Mouse (Mus musculus) lung, embryonic 16.5 days (tissue): ENCODE measurements around the gene Cdc25b. TPM values are rescaled to one million over a fixed set of nuclear protein-coding genes. Genes with fewer than 3 reads are reported as not detected.

ENCODE experiments used
- ATAC-seq: fragments of 200-750 bp; cut with Nextera tagmentation; 2 replicates; pipeline ENCODE4 v1.8.0; 2017; ENCODE audit warnings: low read depth, mild to moderate bottlenecking, moderate library complexity
- H3K27ac ChIP-seq: fragments of 300-500 bp; sonication (generic); 2 replicates; pipeline ENCODE4 v1.5.1; 2014; ENCODE audit warnings: mild to moderate bottlenecking, control low read depth, low read length
- H3K27me3 ChIP-seq: fragments of 300-500 bp; sonication (generic); 2 replicates; pipeline ENCODE4 v1.6.1; 2014; ENCODE audit warnings: low read depth, low read length, mixed read lengths; ENCODE audit not compliant: control insufficient read depth, insufficient read depth
- H3K36me3 ChIP-seq: fragments of 300-500 bp; sonication (generic); 2 replicates; pipeline ENCODE4 v1.6.1; 2014; ENCODE audit warnings: low read length; ENCODE audit not compliant: control insufficient read depth, insufficient read depth
- H3K4me1 ChIP-seq: fragments of 300-500 bp; sonication (generic); replicated peaks from 2 replicates; pipeline ENCODE4 v1.6.1; 2014; ENCODE audit warnings: low read length, mixed read lengths; ENCODE audit not compliant: control insufficient read depth, insufficient read depth
- H3K4me2 ChIP-seq: fragments of 300-500 bp; sonication (generic); 2 replicates; pipeline ENCODE4 v1.6.1; 2014; ENCODE audit warnings: low read depth, low read length, control low read depth
- H3K4me3 ChIP-seq: fragments of 300-500 bp; sonication (generic); 2 replicates; pipeline ENCODE4 v1.5.1; 2014; ENCODE audit warnings: mild to moderate bottlenecking, low read length, control low read depth
- H3K9ac ChIP-seq: fragments of 300-500 bp; sonication (generic); 2 replicates; pipeline ENCODE4 v1.6.1; 2014; ENCODE audit warnings: low read length, control low read depth
- H3K9me3 ChIP-seq: fragments of 300-500 bp; sonication (generic); 2 replicates; pipeline ENCODE4 v1.6.1; 2016; ENCODE audit warnings: low read length; ENCODE audit not compliant: control insufficient read depth
- WGBS: fragments of 180-500 bp; shearing (Covaris S2); extraction: QIAGEN DNeasy Blood & Tissue Kit; methylation state at CpG from one replicate; pipeline ENCODE4 v1.1.7; 2014; 5-methylcytosine and 5-hydroxymethylcytosine counted together
- polyA plus RNA-seq: library from polyadenylated mRNA; unstranded; fragments of >200 nt; fragmentation: Nextera tagmentation; extraction: Ambion mirVana; gene quantifications from 2 replicates; pipeline ENCODE4 v1.2.1, GENCODE M21; 2015

Cdc25b gene
- polyA plus RNA-seq, 1 experiment from 2014 or later = 61.0 TPM

GRCm38 (mm10) chr2:131209125-131209795 lies 22.5 kb downstream of the Cdc25b start:
- Histone ChIP-seq H3K4me1 (peaks cover 27% of the 10 kb centered on the region), H3K27me3 (no peaks in the 10 kb centered on the region), H3K4me2 (peak overlapping the region; percentile 79), H3K9me3 (no peaks in the 10 kb centered on the region), H3K4me3 (peak overlapping the region; percentile 71), H3K36me3 (peaks cover 2% of the 10 kb centered on the region; the same call in 1 of the 2 replicates), H3K9ac (peak overlapping the region; percentile 80), H3K27ac (peak overlapping the region; percentile 95)
- ATAC-seq = peak; percentile 5
- 60% methylated on average over 4 of the region's 4 CpGs for WGBS

- 1% methylated on average over 50 of the region's 50 CpGs for WGBS
- Histone ChIP-seq H3K4me3 (peak overlapping the region; percentile 71), H3K27ac (peak overlapping the region; percentile 95), H3K27me3 (no peaks in the 10 kb centered on the region), H3K4me1 (peaks cover 17% of the 10 kb centered on the region), H3K9me3 (no peaks in the 10 kb centered on the region), H3K36me3 (peaks cover 2% of the 10 kb centered on the region; the same call in 1 of the 2 replicates), H3K9ac (peak overlapping the region; percentile 80), H3K4me2 (peak overlapping the region; percentile 79)
- ATAC-seq = peak; percentile 98
These were observed 23.4 kb downstream of the Cdc25b start for GRCm38 (mm10) chr2:131209969-131210792.

- Histone ChIP-seq H3K4me2 (peak overlapping the region; percentile 79), H3K36me3 (peaks cover 2% of the 10 kb centered on the region; the same call in 1 of the 2 replicates), H3K4me1 (peaks cover 15% of the 10 kb centered on the region), H3K4me3 (peak overlapping the region; percentile 71), H3K27me3 (no peaks in the 10 kb centered on the region), H3K9me3 (no peaks in the 10 kb centered on the region), H3K9ac (peak overlapping the region; percentile 80), H3K27ac (peak overlapping the region; percentile 95)
- no peak for ATAC-seq
- WGBS = 59% methylated on average over 9 of the region's 9 CpGs
These were observed 24.4 kb downstream of the Cdc25b start for GRCm38 (mm10) chr2:131211026-131211615.

GRCm38 (mm10) chr2:131213773-131214172 lies 27.0 kb downstream of the Cdc25b start:
- H3K36me3 ChIP-seq = peaks cover 2% of the 10 kb centered on the region; the same call in 1 of the 2 replicates
- no peak overlapping the region for H3K27ac ChIP-seq
- H3K4me3 ChIP-seq = no peak overlapping the region
- no peaks in the 10 kb centered on the region for H3K27me3 ChIP-seq
- no peak overlapping the region for H3K9ac ChIP-seq
- peaks cover 15% of the 10 kb centered on the region for H3K4me1 ChIP-seq
- H3K4me2 ChIP-seq = no peak overlapping the region
- no peaks in the 10 kb centered on the region for H3K9me3 ChIP-seq
- 87% methylated on average over 7 of the region's 7 CpGs for WGBS
- ATAC-seq = no peak

- ATAC-seq = no peak
- H3K27me3 ChIP-seq = no peaks in the 10 kb centered on the region
- 81% methylated on average over 7 of the region's 7 CpGs for WGBS
- no peak overlapping the region for H3K27ac ChIP-seq
- H3K9me3 ChIP-seq = no peaks in the 10 kb centered on the region
- no peak overlapping the region for H3K4me2 ChIP-seq
- H3K9ac ChIP-seq = no peak overlapping the region
- no peak overlapping the region for H3K4me3 ChIP-seq
- H3K4me1 ChIP-seq = peaks cover 5% of the 10 kb centered on the region
- peaks cover 2% of the 10 kb centered on the region; the same call in 1 of the 2 replicates for H3K36me3 ChIP-seq
These were observed 29.5 kb downstream of the Cdc25b start for GRCm38 (mm10) chr2:131215941-131216858.

- no peak overlapping the region for H3K9ac ChIP-seq
- no peaks in the 10 kb centered on the region for H3K4me1 ChIP-seq
- 56% methylated on average over 4 of the region's 4 CpGs for WGBS
- H3K9me3 ChIP-seq = no peaks in the 10 kb centered on the region
- H3K4me2 ChIP-seq = no peak overlapping the region
- H3K27ac ChIP-seq = no peak overlapping the region
- H3K4me3 ChIP-seq = no peak overlapping the region
- no peaks in the 10 kb centered on the region for H3K27me3 ChIP-seq
- no peaks in the 10 kb centered on the region for H3K36me3 ChIP-seq
- ATAC-seq = no peak
These were observed 33.3 kb downstream of the Cdc25b start for GRCm38 (mm10) chr2:131220030-131220429.

GRCm38 (mm10) chr2:131221853-131222515 lies 35.2 kb downstream of the Cdc25b start:
- Histone ChIP-seq H3K4me2 (no peak overlapping the region), H3K36me3 (no peaks in the 10 kb centered on the region), H3K27me3 (no peaks in the 10 kb centered on the region), H3K9ac (no peak overlapping the region), H3K9me3 (no peaks in the 10 kb centered on the region), H3K27ac (no peak overlapping the region), H3K4me1 (no peaks in the 10 kb centered on the region), H3K4me3 (no peak overlapping the region)
- 53% methylated on average over 3 of the region's 3 CpGs for WGBS
- no peak for ATAC-seq

GRCm38 (mm10) chr2:131222562-131222961 lies 35.8 kb downstream of the Cdc25b start:
- no peak overlapping the region for H3K4me2 ChIP-seq
- WGBS = 31% methylated on average over 5 of the region's 5 CpGs
- H3K9ac ChIP-seq = no peak overlapping the region
- no peak overlapping the region for H3K27ac ChIP-seq
- H3K4me3 ChIP-seq = no peak overlapping the region
- H3K36me3 ChIP-seq = no peaks in the 10 kb centered on the region
- ATAC-seq = no peak
- H3K9me3 ChIP-seq = no peaks in the 10 kb centered on the region
- H3K27me3 ChIP-seq = no peaks in the 10 kb centered on the region
- no peaks in the 10 kb centered on the region for H3K4me1 ChIP-seq
